Mouse (Mus musculus) cerebellum, postnatal 4 days (tissue): ENCODE measurements around the gene Entpd5.

Experiments
- DNase-seq, 2 experiments: peaks; one replicate each; pipeline ENCODE4 v3.0.0; 2022; ENCODE audit warnings: low spot score in 2 of 2, mixed read lengths in 1 of 2

The Entpd5 gene

GRCm38 (mm10) chr12:84336963-84337625, 71.7 kb downstream of the Entpd5 start:
- no peak for DNase-seq

GRCm38 (mm10) chr12:84327111-84327512, 81.7 kb downstream of the Entpd5 start:
- DNase-seq: no peak
